22 mouse cellular contexts compared by ENCODE assay signal in the genomic region with DNA sequence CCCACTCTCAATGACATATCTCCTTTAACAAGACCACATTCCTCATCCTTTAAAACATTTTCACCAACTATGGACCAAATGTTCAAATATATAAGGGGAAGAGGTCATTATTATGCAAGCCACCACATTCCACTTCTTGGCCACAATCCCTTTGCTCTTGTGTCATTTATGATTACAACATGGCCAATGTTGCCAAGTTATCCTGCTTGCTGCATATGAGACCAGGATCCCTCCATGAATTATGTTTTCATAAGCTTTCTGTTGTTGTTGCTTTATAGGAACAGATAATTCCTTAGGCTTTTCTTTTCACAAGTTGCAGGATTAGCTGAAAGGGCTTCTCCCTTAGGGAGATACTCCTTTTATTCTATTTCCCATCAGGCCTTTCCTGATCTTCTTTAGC.
"Had no signal": no experiment of that assay in that cellular context is flagged by ENCODE, and none has a peak within 500 bp of the region (broad histone marks: within the 10 kb centered on the region; RNA-seq: fewer than 3 reads in every experiment).

No protein-coding gene starts in this region.

- H3K9ac ChIP-seq: kidney, embryonic 15.5 days; limb, embryonic 12.5 days; limb, embryonic 15.5 days; liver, embryonic 12.5 days; liver, embryonic 15.5 days; midbrain, embryonic 15.5 days; neural tube, embryonic 12.5 days; neural tube, embryonic 15.5 days had no signal

- H3K27ac ChIP-seq: kidney, embryonic 15.5 days; limb, embryonic 12.5 days; limb, embryonic 15.5 days; liver, embryonic 12.5 days; liver, embryonic 15.5 days; midbrain, embryonic 15.5 days; neural tube, embryonic 12.5 days; neural tube, embryonic 15.5 days; stomach, postnatal 0 days had no signal

- H3K27me3 ChIP-seq: kidney, embryonic 15.5 days; limb, embryonic 12.5 days; limb, embryonic 15.5 days; liver, embryonic 12.5 days; liver, embryonic 15.5 days; midbrain, embryonic 15.5 days; neural tube, embryonic 12.5 days; neural tube, embryonic 15.5 days had no signal

- ATAC-seq: liver, embryonic 12.5 days; midbrain, embryonic 15.5 days had no signal

- H3K4me1 ChIP-seq: kidney, embryonic 15.5 days; limb, embryonic 12.5 days; limb, embryonic 15.5 days; liver, embryonic 12.5 days; liver, embryonic 15.5 days; midbrain, embryonic 15.5 days; neural tube, embryonic 12.5 days; neural tube, embryonic 15.5 days had no signal

- DNase-seq: kidney, adult 8-10 months; kidney, postnatal 10 days; kidney, postnatal 36 days; left cerebral cortex, postnatal 4 days; lung, adult 2 months; lung, postnatal 14 days; lung, postnatal 4 days; right cerebral cortex, adult 18-20 months; right cerebral cortex, postnatal 14 days; right cerebral cortex, postnatal 4 days; thymus, adult 2 months; thymus, postnatal 25 days had no signal

- H3K4me2 ChIP-seq: kidney, embryonic 15.5 days; limb, embryonic 12.5 days; limb, embryonic 15.5 days; liver, embryonic 12.5 days; liver, embryonic 15.5 days; midbrain, embryonic 11.5 days; midbrain, embryonic 15.5 days; neural tube, embryonic 12.5 days; neural tube, embryonic 15.5 days had no signal

- H3K36me3 ChIP-seq: kidney, embryonic 15.5 days; limb, embryonic 12.5 days; limb, embryonic 15.5 days; liver, embryonic 12.5 days; liver, embryonic 15.5 days; midbrain, embryonic 15.5 days; neural tube, embryonic 12.5 days; neural tube, embryonic 15.5 days had no signal

- H3K4me3 ChIP-seq: kidney, embryonic 15.5 days; limb, embryonic 12.5 days; limb, embryonic 15.5 days; liver, embryonic 12.5 days; liver, embryonic 15.5 days; midbrain, embryonic 15.5 days; neural tube, embryonic 12.5 days; neural tube, embryonic 15.5 days had no signal

- H3K9me3 ChIP-seq: kidney, embryonic 15.5 days; limb, embryonic 15.5 days; liver, embryonic 12.5 days; liver, embryonic 15.5 days; midbrain, embryonic 15.5 days; neural tube, embryonic 12.5 days; neural tube, embryonic 15.5 days had no signal
